Mouse (Mus musculus) spleen, postnatal 4 days (tissue): Measurements from ENCODE around the gene Oit1.
A peak's percentile ranks its signal among the peaks of the same experiment; 100 is the strongest.

ENCODE experiments used
- DNase-seq, 2 experiments: peaks; one replicate each; pipeline ENCODE4 v3.0.0; 2022; ENCODE audit warnings: low spot score in 2 of 2

The Oit1 gene

DNA sequence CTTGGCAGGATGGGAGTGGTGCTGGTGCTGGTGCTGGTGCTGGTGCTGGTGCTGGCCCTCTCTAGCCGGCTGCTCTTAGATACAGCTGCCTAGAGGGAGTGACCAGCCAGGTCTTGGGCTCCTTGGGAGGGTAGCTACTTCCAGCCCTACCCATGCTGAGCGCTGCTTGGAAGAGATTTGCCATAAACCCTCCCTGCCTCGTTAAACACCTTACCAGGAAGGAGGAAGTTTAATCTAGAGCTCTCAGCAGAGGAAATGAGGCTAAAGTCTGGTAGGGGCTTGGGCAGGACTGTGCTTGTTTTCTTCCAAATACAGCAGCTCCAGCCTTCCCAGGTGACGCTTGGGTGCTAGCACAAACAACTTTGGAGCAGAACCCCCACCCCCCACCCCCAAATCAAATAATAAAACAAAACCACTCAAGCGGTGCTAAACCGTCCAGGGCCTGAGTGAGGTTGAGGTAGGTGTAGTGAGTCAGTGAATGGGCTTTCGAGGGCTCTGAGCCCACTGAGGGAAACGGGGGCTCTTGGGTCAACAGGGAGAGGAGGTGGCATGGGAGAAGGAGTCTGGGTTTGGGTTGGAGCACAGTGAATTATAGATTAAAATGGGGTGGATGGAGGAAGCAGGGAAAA, at the start of gene Oit1:
Oit1 (minus strand) TSS at position 70 of the 629 bp plus-strand sequence.
- no peak for DNase-seq

DNA sequence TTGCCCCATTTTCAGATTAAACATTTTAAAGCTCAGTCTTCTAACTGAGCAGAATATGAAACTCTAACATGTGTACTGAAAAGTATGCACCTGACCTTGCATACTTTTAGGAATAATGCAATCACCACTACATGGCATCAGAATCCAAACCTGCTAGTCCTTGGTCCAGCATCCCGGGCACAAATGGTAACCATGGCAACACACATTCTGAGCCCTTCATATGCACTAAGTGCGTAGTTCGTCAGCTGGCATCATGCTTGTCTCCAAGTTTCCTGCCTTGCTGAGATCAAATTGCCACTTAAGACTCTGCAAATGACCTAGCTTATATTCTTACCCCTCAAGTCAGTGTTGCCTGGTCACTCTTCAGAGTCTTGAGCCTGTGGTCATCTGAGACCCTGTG, 44.3 kb upstream of the Oit1 start:
- no peak for DNase-seq

DNA sequence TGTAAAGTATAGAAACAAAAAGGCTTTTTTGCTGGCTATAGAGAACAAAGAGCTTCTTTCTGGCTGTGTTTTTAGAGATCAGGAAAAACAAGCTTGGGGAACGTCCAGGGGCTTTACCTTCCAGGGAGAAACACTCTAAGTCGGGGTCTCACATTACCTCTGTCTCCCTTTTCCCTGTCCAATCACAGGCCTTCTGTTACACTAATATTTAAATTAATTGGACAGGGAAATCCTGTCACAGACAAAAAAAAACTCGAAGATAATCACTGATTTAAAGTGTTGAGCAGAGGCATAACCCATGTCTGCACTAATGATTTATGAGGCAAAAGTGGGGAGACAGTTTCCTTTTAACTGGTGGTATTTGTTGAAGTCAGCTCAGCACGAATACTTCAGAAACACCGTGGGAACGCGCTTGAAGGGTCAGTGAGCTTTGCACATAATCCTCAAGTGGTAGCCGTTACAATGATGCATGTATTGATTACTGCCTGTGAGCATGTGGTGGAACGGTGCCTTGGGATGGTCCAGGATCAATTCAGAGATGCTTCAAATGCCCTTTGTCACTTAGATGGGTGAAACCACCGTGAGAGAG, 42.7 kb upstream of the Oit1 start:
- DNase-seq: no peak

DNA sequence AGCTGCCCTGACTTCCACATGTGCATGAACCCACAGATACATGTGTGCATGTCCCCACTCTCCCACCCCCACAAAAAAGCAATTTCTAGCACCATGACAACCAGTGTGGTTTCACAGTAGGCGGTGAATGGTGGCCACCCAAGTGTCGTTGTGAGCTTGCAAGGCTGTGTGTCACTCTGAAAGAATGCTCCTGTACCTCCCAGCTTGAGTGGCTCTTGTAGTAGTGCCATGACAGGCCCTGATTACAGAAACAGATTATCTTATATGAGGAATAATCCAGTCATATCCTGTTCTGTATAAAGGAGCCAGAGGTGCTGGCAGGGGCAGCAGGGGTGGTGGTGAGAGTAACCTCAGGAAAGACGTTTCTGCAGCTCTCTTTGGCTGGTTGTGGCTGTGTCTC, 40.1 kb upstream of the Oit1 start:
- DNase-seq: no peak

DNA sequence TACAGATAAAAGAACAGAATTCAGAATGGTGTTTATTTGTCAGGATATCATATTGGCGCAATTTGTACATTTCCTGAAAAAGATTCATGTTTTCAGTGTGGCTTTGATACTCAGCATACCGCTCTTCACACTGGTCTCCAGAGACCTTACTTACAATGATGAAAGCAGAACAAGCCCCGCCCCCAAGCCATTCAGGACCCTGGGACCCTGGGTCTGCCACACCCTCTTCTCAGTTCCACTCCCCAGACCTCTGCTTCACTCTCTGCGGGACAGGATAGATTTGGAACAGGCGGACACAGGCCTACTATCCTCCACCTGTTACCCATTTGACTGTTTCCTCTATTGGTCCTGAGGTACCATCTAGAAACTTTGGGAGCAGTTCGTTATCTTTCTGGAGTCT, 27.4 kb upstream of the Oit1 start:
- no peak for DNase-seq

DNA sequence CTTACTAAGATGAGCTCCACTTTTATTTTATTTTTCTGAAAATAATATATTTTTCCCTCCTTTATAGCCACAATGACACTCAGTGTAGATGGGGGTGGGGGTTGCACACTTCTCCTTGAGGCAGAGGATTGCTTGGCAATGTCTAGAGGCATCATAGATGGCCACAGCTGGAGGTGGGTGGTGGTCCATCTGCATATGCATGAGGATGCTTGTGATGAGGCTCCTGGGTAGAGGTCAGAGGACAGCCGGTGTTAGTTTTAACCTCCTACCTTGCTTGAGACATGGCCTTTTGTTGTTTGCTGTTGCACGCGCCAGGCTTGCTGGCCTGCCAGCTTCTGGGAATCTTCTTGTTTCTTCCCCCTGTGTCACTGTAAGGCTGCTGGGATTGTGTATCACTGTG, 24.8 kb upstream of the Oit1 start:
- DNase-seq: no peak

DNA sequence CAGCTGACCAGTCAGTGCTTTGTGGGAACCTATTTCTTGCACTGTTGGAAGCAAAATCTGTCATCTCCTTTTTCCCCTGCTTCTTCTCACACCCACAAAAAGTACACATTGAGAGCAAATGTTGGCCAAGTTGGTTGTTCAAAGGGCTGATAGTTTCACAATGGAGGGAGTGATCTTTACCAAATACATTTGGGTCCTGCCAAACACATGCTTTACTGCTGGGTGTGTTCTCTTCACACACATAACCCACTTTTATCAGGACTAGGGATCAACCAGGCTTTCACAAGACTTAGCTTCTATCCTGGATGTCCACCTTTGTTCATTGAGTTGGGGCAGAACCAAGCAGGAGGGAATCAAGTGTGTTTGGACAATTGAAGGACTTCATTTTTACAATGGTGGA, 20.0 kb upstream of the Oit1 start:
- no peak for DNase-seq

DNA sequence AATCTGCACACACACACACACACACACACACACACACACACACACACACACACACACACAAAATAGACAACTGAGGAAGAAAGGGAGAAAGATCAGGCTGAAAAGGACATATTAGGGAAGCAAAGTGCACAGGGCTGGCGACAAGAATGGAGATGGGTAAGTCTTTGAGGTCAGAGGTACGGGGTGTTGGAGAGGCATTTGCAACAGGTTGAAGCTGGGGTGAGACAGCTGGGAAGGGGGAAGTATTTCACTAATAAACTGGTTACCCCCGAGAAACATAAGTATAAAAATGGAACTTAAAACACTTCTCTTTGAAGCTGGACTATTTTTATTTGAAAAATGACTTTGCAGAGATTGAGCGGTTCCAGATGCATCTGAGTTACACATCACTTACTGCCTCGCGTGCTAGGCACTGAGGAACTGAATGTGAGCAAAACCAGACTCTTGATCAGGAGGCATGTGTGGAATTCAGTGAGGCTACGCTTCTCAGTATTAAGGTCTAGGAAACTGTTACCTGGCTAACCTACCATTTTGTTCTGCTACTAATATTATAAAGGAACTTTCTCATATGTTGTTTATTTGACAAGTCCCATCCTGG, 17.2 kb upstream of the Oit1 start:
- no peak for DNase-seq

DNA sequence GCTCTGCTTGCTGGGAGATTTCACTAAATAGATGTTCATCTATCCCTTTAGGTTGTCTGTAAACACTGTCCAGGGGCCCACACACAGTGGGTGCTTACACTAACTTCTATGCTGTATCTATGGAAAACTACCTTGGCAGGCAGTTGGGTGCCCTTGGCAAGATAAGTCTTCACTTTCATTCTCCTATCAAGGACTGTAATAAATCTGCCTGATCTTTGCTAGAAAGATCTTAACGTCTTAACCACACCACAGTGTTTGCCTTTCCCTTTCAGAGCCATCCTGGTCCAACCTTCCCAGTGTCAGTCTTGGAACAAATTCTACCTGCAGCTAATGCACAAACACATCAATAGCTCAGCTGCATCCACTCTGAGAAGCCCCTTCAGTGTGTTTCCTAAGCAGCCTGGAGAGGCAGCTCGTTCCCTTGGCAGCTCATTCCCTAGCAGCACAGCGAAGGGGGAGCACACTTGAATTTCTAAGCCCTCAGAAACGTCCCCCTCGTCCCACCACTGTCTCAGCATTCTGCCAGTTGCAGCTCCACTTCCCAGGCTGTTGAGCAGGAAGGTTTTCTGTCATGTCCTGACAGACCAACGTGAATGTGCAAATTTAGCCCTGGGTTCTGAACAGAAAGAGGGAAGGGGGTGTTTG, 13.7 kb upstream of the Oit1 start:
- DNase-seq: no peak

DNA sequence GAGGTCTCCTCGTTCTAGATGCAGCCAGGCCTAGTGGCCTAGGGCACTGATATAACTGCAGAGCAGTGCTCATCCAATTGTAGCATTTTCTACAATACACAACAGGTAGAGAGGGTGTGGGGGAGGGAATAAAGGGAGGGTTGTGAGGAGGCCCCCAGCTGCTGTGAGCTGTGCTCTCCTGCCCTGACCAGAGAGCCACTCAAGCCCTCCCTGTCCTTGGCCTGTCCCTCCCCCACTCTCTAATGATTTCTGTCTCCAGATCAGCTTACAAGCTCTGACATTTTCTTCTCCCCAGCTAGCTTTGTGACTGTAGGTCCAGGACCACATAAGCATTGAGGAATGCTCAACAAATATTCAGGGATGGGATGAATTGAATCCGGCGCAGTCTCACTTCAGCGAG, 9.2 kb downstream of the Oit1 start:
- no peak for DNase-seq

DNA sequence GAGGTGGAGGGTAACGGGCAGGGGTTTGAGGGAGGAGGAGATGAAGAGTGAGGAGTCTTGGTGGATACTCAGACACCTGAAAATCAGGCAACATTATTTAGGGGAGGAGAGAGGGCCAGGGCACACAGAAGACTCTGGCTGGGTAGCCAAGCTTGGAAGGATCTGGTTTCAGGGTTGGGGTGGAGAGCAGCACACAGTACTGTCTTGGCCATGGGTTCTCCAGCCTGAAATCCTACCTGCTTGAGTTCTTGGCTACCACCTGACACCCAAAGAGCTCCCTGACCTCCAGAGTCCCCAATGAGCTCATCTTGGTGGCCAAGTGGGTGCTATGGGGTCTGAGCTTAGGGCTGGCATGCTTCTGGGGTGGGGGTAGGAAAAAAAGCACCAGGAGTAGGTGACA, 9.7 kb downstream of the Oit1 start:
- no peak for DNase-seq

DNA sequence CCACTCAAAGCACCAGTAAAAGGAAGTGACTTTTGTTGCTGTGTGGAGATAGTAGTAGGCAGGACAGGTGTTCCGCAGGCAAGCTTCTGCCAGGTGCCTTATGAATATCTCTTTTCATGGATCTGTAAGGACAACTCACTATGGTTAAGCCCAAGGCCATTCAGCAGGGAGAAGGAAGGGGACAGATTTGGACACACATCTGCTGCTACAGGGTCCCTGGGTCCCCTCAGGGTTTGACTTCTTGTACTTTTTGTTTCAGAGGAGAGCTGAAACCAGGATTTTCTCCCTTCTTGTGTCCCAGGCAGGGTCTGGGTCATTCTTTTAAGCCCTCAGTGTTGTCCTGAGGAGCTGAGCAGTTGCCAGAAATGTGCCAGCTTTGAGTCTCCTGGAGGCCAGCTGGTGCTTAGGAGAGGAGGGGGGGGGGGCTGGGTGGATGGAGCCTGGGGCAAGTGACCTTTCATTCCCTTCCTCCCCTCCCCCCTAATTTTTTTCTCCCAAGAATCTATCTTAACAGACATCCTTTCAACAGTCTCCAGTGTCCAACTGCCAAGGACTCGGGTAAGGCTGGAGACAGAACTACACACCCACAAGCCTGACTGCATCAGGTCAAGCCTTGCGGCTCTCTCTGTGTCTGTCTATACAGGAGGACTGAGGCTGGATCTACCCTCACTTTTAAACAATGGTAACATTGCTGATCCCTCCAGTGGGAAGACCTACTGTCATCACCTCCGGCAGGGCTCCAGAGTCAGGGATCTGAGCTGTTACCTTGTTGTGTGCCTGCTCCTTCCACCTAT, 10.6 kb downstream of the Oit1 start:
- no peak for DNase-seq

DNA sequence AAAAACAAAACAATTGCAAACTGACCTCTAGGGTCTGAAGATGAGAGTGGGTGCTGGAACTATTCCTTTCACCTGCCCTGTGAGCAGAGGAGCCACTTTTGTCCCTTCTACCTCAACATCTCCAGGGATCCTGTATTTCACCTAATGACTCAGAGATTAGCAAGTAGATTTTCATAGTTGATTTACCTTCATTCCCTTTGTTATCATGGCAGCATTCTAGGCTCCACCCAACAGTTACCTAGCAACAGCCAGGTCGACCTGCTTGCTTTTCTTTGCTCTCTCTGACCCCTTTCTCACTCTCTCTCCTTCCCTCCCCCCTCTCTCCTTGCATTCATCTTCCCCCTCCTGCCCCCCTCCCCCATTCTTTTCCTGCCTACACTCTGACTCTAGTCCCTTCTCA, 11.4 kb downstream of the Oit1 start:
- DNase-seq: no peak

DNA sequence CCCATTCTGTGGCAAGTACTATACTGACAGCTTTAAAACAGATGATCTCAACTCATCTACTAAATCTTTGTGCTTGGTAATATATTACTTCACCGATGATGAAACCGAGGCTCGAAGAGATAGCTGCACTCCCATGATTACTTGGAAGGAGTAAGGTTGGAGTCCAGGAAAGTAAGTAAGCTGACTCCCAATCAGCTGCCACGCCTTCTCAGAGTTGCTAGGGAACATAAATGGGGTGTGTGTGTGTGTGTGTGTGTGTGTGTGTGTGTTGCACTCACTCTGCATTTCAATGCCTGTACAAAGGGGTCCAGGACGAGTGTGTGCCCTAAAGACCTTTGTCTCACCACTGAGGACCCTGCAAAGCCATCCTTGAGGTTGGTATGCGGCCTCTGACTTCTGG, 12.7 kb downstream of the Oit1 start:
- DNase-seq: no peak

DNA sequence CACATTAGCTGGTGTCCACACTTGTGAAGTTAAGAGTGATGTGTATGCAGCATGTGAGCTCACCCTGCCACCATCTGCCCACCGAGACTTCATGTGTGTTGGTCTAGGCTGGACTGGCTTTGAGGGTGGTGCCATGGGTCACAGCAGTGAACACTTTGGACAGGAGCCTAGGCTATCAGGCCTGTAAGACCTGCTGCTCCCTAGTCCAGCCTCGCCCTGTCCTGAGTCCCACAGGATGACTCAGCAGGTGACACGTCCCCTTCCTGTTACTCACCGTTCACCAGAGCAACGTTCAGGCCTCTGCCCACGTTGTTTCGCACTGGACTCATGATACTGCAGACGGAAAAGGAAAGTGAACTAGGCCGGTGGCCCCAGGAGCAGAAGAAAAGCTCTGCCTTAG, 21.7 kb downstream of the Oit1 start:
- DNase-seq: no peak

DNA sequence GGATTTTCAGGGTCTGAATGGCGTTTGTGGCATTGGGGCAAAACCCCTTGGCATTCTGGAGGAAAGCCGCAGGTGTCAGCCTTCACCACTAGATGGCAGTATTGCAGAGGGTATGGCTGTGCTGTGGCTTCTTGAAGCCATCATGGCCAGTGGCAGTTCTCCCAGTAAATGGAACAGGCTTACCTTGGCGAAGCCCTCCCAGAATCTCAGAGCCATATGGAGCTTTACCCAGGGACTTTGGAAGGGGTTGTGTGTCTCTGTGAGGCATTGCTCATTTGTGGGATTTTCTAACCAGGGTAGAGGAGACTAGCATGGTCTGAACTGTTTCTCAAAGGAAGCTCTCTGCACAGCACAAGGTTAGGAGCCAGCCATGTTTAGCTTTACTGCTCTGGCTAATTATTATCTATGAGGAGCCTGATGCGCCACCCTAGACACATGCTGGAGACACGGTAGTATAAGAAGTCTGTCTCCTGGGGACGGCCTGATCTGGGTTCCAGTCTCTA, 22.5 kb downstream of the Oit1 start:
- peak; percentile 36 to 76 for DNase-seq

DNA sequence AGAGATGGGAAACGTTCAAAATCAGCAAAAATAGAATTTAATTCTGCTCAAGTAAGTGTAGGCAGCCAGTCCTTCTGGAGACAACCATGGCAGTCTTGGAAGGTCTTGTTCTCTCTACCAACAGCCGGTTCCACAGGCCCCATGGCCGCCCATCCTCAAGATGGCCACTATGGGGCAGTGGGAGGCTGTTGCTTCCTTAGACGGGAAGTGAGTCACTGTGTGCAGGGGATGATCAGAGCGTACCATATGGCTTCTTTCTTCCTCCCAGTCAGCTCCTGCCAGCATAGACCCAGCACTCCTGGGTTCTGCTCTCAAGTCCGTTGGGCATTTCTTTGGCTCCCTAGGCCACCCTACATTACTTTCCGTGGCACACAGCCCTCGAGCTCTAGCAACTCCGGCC, 29.6 kb downstream of the Oit1 start:
- no peak for DNase-seq

DNA sequence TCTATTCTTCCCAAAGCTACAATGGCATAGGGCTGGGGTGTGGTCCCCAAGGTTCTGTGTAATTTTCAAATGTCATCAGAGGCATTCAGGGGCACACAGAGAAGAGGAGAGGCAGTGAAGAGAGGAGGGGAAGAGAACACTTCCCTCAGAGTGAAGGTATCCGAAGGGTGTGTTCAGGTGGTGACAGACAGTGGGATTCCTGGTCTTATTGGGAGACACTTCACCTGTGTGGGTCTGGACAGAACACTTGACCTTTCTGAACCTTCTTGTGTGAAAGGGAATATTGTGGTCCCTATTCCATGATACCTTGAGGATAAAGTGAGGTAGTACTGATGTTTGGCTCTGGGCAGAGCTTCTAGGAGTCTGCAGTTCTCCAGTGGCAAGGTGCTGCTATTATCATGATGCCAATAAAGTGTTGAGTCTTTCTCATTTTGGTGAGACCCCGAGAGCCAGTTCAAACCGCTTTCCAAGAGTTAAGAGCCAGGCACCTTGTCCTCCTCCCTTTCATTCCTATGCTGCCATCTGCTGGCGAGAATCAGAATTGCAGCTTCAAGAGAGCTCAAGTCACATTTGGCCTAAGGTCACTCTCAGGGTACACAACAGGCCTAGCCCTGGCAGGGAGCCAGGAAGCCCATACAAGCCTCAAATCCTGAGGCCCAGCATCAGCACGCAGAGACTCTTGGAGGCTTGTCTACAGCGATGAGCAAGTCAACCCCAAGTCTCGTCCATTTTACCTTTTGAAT, 32.1 kb downstream of the Oit1 start:
- DNase-seq: peak; percentile 63 to 91

DNA sequence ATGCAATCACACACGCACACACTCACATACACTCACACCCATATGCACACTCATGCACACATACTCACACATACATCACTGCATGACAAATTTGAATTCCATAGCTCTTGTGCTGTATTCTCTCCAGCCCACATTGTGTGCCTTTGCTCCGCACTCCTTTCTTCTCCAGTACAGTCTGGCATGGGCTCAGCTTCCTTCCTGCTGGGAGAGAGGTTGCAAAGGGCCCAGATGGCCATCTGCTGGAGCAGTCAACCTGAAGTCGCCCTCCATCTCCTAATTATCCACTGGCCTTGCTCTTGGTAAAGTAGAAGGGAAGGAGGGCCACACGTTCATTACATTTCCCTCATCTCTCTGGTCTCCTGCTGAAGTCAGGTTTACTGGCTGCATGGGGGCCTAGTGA, 33.0 kb downstream of the Oit1 start:
- no peak for DNase-seq

DNA sequence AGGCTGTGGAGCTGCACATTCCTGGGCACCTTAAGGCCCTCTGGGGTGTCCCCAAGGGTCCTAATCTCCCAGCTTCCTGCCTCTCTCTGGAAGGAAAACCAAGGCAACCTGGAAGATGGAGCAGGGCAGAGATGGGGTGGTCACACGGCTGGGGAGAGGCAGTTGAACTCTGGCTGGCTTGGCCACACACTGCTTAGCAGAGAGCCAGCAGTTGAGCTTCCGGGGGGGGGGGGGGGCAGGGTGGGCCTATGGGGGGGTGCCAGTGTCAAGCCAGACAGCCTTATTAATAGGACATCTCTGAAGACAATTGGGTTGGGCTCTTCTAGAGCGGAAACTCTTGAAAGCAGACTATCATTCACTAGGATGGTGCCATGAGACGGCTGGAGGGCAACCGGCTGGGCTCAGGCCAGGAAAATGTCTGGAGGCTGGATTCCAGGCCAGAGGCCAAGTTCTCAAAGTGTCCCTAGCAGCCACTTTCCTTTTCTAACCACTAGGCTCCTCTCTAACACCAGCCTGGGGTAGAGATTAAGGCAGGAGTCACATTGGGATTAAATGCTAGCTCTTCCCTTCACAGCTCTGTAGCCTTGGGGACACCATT, 35.9 kb downstream of the Oit1 start:
- no peak for DNase-seq

DNA sequence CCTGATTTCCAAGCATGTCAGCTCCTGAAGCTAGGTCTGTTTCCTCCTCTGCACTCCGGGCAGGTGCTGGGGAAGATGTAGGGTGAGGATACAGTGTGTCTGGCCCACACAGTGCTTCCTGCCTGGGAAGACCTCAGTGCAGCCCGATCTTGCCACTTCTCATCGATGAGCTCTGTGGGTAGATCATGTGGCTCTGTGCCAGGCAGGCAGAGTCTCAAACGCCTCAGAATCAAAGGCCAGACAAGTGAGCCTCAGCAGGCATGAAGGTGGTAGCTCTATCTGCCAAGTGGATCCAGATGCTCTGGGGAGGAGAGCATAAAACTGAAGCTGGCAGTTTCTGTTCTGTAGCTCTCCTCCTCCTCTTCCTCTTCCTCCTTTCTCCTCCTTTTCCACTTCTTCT, 38.3 kb downstream of the Oit1 start:
- DNase-seq: no peak
